Mouse (Mus musculus) midbrain, postnatal 0 days (tissue): Measurements from ENCODE around the gene Mrpl18. TPM values are rescaled to one million over a fixed set of nuclear protein-coding genes. Genes with fewer than 3 reads are reported as not detected.

Source experiments
- ATAC-seq: fragments of 200-750 bp; cut with Nextera tagmentation; 2 replicates; pipeline ENCODE4 v1.8.0; 2017; ENCODE audit warnings: moderate number of reproducible peaks, mild to moderate bottlenecking, moderate TSS enrichment, moderate library complexity; ENCODE audit not compliant: low FRiP score
- DNase-seq: peaks from one replicate; pipeline ENCODE4 v3.0.0-alpha.2; 2015; ENCODE audit warnings: low spot score
- H3K27ac ChIP-seq: fragments of 300-500 bp; sonication (generic); 2 replicates; pipeline ENCODE4 v1.5.1; 2014; ENCODE audit warnings: low read depth, mild to moderate bottlenecking, low read length, mixed read lengths
- H3K27me3 ChIP-seq: fragments of 300-500 bp; sonication (generic); 2 replicates; pipeline ENCODE4 v1.6.1; 2014; ENCODE audit warnings: low read length, control low read depth, mixed read lengths; ENCODE audit not compliant: insufficient read depth
- H3K36me3 ChIP-seq: fragments of 300-500 bp; sonication (generic); 2 replicates; pipeline ENCODE4 v1.6.1; 2014; ENCODE audit warnings: low read length, control low read depth, mixed read lengths; ENCODE audit not compliant: insufficient read depth
- H3K4me1 ChIP-seq: fragments of 300-500 bp; sonication (generic); 2 replicates; pipeline ENCODE4 v1.6.1; 2014; ENCODE audit warnings: mild to moderate bottlenecking, control low read depth, antibody characterized with exemption, low read length, mixed read lengths; ENCODE audit not compliant: insufficient read depth
- H3K4me2 ChIP-seq: fragments of 300-500 bp; sonication (generic); 2 replicates; pipeline ENCODE4 v1.6.1; 2014; ENCODE audit warnings: low read depth, mild to moderate bottlenecking, low read length, mixed read lengths; ENCODE audit not compliant: poor library complexity, severe bottlenecking
- H3K4me3 ChIP-seq: fragments of 300-500 bp; sonication (generic); 2 replicates; pipeline ENCODE4 v1.5.1; 2014; ENCODE audit warnings: low read depth, mild to moderate bottlenecking, low read length, moderate library complexity
- H3K9ac ChIP-seq: fragments of 300-500 bp; sonication (generic); replicated peaks from 2 replicates; pipeline ENCODE4 v1.6.1; 2014; ENCODE audit warnings: mild to moderate bottlenecking, low read length, moderate library complexity, mixed read lengths; ENCODE audit not compliant: poor library complexity, severe bottlenecking
- H3K9me3 ChIP-seq: fragments of 300-500 bp; sonication (generic); 2 replicates; pipeline ENCODE4 v1.6.1; 2016; ENCODE audit warnings: low read length, control low read depth
- CTCF ChIP-seq: IDR thresholded peaks from 2 replicates; pipeline ENCODE4 v1.5.1; 2016; ENCODE audit warnings: antibody characterized with exemption, mild to moderate bottlenecking
- whole genome bisulfite sequencing: fragments of 180-500 bp; shearing (Covaris S2); extraction: QIAGEN DNeasy Blood & Tissue Kit; methylation state at CpG from one replicate; pipeline ENCODE4 v1.1.7; 2014; 5-methylcytosine and 5-hydroxymethylcytosine counted together
- polyA plus RNA-seq: library from polyadenylated mRNA; unstranded; fragments of >200 nt; fragmentation: Nextera tagmentation; extraction: Ambion mirVana; gene quantifications from 2 replicates; pipeline ENCODE4 v1.2.1, GENCODE M21; 2015
- total RNA-seq: library from RNA; depleted of rRNA; stranded (reverse); fragments of >200 nt; gene quantifications from 2 replicates; pipeline ENCODE4 v1.2.3, GENCODE M21; 2014

The Mrpl18 gene
- total and polyA plus RNA-seq, 2 experiments from 2014 or later, result 34.0 to 118 TPM

DNA sequence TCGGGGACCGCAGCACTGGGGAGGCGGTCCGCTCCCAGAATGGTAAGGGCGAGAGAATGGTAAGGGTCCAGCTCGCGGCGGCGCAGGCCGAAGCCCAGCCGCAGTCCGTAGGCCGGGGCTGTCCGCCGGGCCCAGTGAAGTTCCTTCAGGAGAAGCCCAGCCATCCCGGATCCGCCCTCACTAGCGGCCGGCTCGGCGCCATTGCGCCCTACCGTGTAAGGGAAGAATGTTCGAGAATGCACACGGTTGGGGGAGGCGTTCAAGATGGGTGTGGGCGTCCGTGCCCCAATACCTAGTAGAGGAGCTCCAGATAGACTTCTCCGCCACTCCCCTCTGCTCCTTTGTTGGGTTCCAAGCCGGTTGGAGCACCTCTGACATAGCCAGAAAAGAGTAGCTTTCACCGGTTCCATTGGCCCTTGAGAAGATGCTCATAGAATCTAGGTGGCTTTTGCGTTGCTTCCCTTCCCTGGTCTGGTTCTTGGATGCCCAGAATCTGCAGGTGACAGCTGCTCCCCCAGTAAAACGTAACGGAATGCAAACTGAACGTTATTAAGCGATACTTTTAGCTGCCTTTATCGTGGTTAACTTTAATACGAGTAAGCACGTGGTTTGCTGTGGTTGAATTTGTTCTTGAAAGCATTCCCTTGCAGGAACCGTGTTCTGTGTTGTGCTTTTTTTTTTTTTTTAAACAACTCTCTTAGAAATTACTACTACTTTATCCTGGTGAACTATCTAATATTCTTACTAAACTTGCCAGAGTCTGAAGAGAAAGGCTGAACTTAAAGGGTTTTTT lies 639 bp upstream of the Mrpl18 start:
- H3K9ac ChIP-seq, result peak overlapping the region; percentile 90
- H3K36me3 ChIP-seq, result peaks cover 30% of the 10 kb centered on the region
- no peak for TF ChIP-seq CTCF
- ATAC-seq (peak; percentile 53), DNase-seq (peak; percentile 9)
- no peaks in the 10 kb centered on the region for H3K4me1 ChIP-seq
- no peaks in the 10 kb centered on the region for H3K27me3 ChIP-seq
- H3K4me3 ChIP-seq, result peak overlapping the region; percentile 71
- H3K9me3 ChIP-seq, result no peaks in the 10 kb centered on the region
- H3K4me2 ChIP-seq, result peak overlapping the region; percentile 82
- WGBS, result under 1% methylated on average over 40 of the region's 40 CpGs
- peak overlapping the region; percentile 88 for H3K27ac ChIP-seq

DNA sequence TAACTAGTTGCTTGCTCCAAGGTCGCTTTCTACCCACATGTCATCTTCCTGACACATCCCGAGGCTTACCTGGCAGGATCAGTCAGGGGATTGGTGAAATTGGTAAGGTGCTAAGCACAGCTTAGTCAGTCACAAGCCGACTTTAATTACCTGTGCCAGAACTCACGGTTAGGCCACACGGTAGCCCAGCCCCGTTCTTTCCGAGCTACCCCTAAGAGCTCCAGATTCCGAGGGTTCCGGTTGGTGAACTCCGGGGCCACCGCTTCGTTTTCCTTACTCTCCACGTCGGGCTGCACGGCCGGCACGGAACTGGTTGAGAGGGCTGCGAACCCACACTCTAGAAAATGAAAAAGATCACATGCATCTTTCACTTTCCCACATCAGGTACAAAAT lies 661 bp downstream of the Mrpl18 start, which contains the start of gene Tcp1:
Gene Tcp1, plus strand, starts transcription at position 214 of the 393 bp plus-strand sequence.
- Histone ChIP-seq H3K9ac (peak within 1 kb of the TSS; percentile 90), H3K4me2 (peak within 1 kb of the TSS; percentile 82), H3K27me3 (no peaks in the 10 kb centered on the region), H3K36me3 (peaks cover 30% of the 10 kb centered on the region), H3K4me1 (no peaks in the 10 kb centered on the region), H3K4me3 (peak within 1 kb of the TSS; percentile 71), H3K27ac (peak within 1 kb of the TSS; percentile 88), H3K9me3 (no peaks in the 10 kb centered on the region)
- under 1% methylated on average over 18 of the region's 18 CpGs for WGBS
- ATAC-seq, result peak; percentile 14
- DNase-seq, result no peak
- no peak for TF ChIP-seq CTCF

DNA sequence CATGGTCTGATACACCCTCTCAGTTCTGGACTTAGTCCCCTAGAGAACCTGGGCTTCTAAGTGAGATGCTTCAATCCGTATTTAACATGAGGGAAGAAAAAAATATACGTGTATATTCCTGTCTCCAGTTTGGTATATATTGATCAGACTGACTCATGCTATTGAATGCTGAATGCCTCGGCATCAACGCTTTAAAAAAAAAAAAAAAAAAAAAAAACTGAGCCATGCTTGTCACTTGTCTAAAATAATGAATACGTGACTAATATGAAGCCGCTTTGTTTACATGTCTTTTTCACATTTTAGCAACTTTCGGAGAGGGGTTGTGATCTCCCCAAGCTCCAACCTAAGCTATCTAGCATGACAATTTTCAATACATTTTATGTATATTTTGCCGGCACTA lies 5.8 kb downstream of the Mrpl18 start:
- H3K4me2 ChIP-seq, result no peak overlapping the region
- no peak overlapping the region for H3K27ac ChIP-seq
- H3K9ac ChIP-seq, result no peak overlapping the region
- ATAC-seq (no peak), DNase-seq (no peak)
- TF ChIP-seq CTCF, result no peak
- H3K4me3 ChIP-seq, result no peak overlapping the region
- H3K9me3 ChIP-seq, result no peaks in the 10 kb centered on the region
- H3K27me3 ChIP-seq, result no peaks in the 10 kb centered on the region
- 91% methylated on average over 8 of the region's 8 CpGs for WGBS
- H3K36me3 ChIP-seq, result peaks cover 37% of the 10 kb centered on the region
- no peaks in the 10 kb centered on the region for H3K4me1 ChIP-seq

DNA sequence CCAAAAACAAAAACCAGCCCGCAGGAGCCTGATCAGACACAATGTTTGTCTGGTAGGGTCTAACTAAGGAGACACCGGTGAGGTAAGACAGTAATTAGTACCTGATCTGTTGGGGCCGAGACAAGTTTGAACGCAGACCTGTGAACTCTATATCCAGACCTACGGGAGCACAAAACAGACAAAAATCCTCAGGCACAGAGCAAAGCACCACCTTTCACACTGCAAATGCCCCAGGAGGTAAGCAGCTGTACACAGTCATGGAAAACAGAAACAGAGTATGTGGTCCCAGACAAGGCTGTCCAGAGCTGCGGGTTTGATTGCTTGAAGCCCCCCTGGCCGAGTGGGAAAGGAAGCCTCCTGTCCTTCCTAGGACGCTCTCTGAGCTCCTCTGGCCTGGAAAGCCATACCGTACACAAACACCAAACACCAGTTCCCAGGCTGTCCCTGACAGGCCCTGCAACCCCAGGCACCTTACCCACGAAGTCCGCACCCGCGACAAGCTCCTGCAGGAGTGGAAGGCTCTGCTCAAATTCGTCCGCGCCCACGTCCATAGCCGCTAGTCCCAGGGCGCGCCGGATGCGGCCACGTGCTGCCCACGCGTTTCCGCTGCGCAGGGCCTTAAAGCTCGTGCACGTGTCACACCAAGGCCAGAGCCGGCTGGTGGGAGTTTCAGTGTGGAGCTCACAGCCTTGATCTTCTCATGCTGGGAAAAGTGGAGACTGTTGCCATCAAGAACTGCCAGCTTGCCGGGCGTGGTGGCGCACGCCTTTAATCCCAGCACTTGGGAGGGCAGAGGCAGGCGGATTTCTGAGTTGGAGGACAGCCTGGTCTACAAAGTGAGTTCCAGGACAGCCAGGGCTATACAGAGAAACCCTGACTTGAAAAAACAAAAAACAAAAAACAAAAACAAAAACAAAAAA lies 6.5 kb downstream of the Mrpl18 start, which contains the start of gene Pnldc1:
Gene Pnldc1, minus strand, starts transcription at position 870 of the 920 bp plus-strand sequence.
- Histone ChIP-seq H3K27ac (no peak within 1 kb of the TSS), H3K9ac (no peak within 1 kb of the TSS), H3K9me3 (no peaks in the 10 kb centered on the region), H3K27me3 (no peaks in the 10 kb centered on the region), H3K36me3 (peaks cover 44% of the 10 kb centered on the region), H3K4me3 (no peak within 1 kb of the TSS), H3K4me1 (no peaks in the 10 kb centered on the region), H3K4me2 (no peak within 1 kb of the TSS)
- no peak for ATAC-seq
- no peak for DNase-seq
- no peak for TF ChIP-seq CTCF
- 82% methylated on average over 35 of the region's 35 CpGs for WGBS

DNA sequence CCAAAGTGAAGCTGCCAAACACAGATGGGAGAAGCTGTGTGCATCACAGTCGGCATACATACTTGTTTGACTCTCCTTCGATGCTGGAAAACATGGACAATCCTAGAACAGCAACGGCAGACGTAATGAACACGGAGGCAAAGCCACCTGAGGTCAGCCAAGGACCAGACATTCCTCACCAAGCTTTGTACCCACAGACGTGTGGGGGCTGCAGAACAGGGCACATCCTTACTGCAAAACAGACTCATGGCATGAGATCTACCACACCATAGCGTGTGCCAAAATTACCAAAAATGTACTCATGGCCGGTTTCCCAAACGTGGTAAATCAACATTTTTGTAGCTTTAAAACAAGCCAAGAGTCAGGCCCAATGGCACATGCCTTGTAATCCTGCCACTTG lies 9.7 kb downstream of the Mrpl18 start:
- no peak overlapping the region for H3K4me3 ChIP-seq
- no peaks in the 10 kb centered on the region for H3K9me3 ChIP-seq
- DNase-seq, result no peak
- no peak for TF ChIP-seq CTCF
- H3K27ac ChIP-seq, result no peak overlapping the region
- WGBS, result 93% methylated on average over 9 of the region's 9 CpGs
- no peaks in the 10 kb centered on the region for H3K4me1 ChIP-seq
- H3K4me2 ChIP-seq, result no peak overlapping the region
- H3K9ac ChIP-seq, result no peak overlapping the region
- H3K27me3 ChIP-seq, result no peaks in the 10 kb centered on the region
- no peak for ATAC-seq
- peaks cover 27% of the 10 kb centered on the region; the same call in 1 of the 2 replicates for H3K36me3 ChIP-seq
